Mouse (Mus musculus): ENCODE data around the gene Sowaha. TPM values are rescaled to one million over a fixed set of nuclear protein-coding genes. Genes with fewer than 3 reads are reported as not detected.

Sowaha gene
- polyA plus RNA-seq (2014; fragmentation: Illumina TruSeq; extraction: RNeasy Lipid Tissue Mini Kit (QIAGEN cat#74804); ENCODE audit: low read depth, low replicate concordance): 0.29 TPM

GRCm38 (mm10) chr11:53479783-53480301 lies at the start of gene Sowaha, which contains the start of gene Gm9945:
TSS of gene Sowaha (minus strand) at chr11:53480274.
TSS of gene Gm9945 (plus strand) at chr11:53480166.

GRCm38 (mm10) chr11:53519207-53520121 lies 39.4 kb upstream of the Sowaha start, which contains the start of gene Sept8:
TSS of gene Sept8 (plus strand) at chr11:53519257.

GRCm38 (mm10) chr11:53469968-53470695 lies 9.9 kb downstream of the Sowaha start, which contains the start of gene Gm9837:
TSS of gene Gm9837 (minus strand) at chr11:53470479.

GRCm38 (mm10) chr11:53456474-53457371 lies 23.4 kb downstream of the Sowaha start, which contains the start of the genes Gm10447 and Shroom1:
TSS of gene Gm10447 (minus strand) at chr11:53457110.
TSS of gene Shroom1 (plus strand) at chr11:53457205.

GRCm38 (mm10) chr11:53430670-53431346 lies 49.3 kb downstream of the Sowaha start, which contains the start of the genes Uqcrq and Gdf9:
TSS of gene Uqcrq (minus strand) at chr11:53430831.
TSS of gene Gdf9 (plus strand) at chr11:53431023.

Other genes starting within 250 kb of the Sowaha start
- gene Hspa4, start 179.8 kb downstream of the Sowaha start, polyA plus RNA-seq (2014; fragmentation: Illumina TruSeq; extraction: RNeasy Lipid Tissue Mini Kit (QIAGEN cat#74804); ENCODE audit: low read depth, low replicate concordance): 499 TPM
- gene Zcchc10, start 155.6 kb downstream of the Sowaha start, polyA plus RNA-seq (2014; fragmentation: Illumina TruSeq; extraction: RNeasy Lipid Tissue Mini Kit (QIAGEN cat#74804); ENCODE audit: low read depth, low replicate concordance): 18.9 TPM
- 274 TPM for gene Aff4, start 129.4 kb downstream of the Sowaha start, polyA plus RNA-seq (2014; fragmentation: Illumina TruSeq; extraction: RNeasy Lipid Tissue Mini Kit (QIAGEN cat#74804); ENCODE audit: low read depth, low replicate concordance)
- not detected for gene Leap2, start 57.1 kb downstream of the Sowaha start, polyA plus RNA-seq (2014; fragmentation: Illumina TruSeq; extraction: RNeasy Lipid Tissue Mini Kit (QIAGEN cat#74804); ENCODE audit: low read depth, low replicate concordance)
- 150 TPM for gene Uqcrq, start 49.4 kb downstream of the Sowaha start, polyA plus RNA-seq (2014; fragmentation: Illumina TruSeq; extraction: RNeasy Lipid Tissue Mini Kit (QIAGEN cat#74804); ENCODE audit: low read depth, low replicate concordance)
- gene Gdf9, start 49.3 kb downstream of the Sowaha start, polyA plus RNA-seq (2014; fragmentation: Illumina TruSeq; extraction: RNeasy Lipid Tissue Mini Kit (QIAGEN cat#74804); ENCODE audit: low read depth, low replicate concordance): 10.9 TPM
- not detected for gene Gm10447, start 23.2 kb downstream of the Sowaha start, polyA plus RNA-seq (2014; fragmentation: Illumina TruSeq; extraction: RNeasy Lipid Tissue Mini Kit (QIAGEN cat#74804); ENCODE audit: low read depth, low replicate concordance)
- 0.14 TPM for gene Shroom1, start 23.1 kb downstream of the Sowaha start, polyA plus RNA-seq (2014; fragmentation: Illumina TruSeq; extraction: RNeasy Lipid Tissue Mini Kit (QIAGEN cat#74804); ENCODE audit: low read depth, low replicate concordance)
- 2.3 TPM for gene Gm9837, start 9.8 kb downstream of the Sowaha start, polyA plus RNA-seq (2014; fragmentation: Illumina TruSeq; extraction: RNeasy Lipid Tissue Mini Kit (QIAGEN cat#74804); ENCODE audit: low read depth, low replicate concordance)
- gene Gm9945, start 108 bp downstream of the Sowaha start, polyA plus RNA-seq (2014; fragmentation: Illumina TruSeq; extraction: RNeasy Lipid Tissue Mini Kit (QIAGEN cat#74804); ENCODE audit: low read depth, low replicate concordance): not detected
- gene Sept8, start 39.0 kb upstream of the Sowaha start, polyA plus RNA-seq (2014; fragmentation: Illumina TruSeq; extraction: RNeasy Lipid Tissue Mini Kit (QIAGEN cat#74804); ENCODE audit: low read depth, low replicate concordance): 2.5 TPM
- 95.1 TPM for gene Kif3a, start 87.1 kb upstream of the Sowaha start, polyA plus RNA-seq (2014; fragmentation: Illumina TruSeq; extraction: RNeasy Lipid Tissue Mini Kit (QIAGEN cat#74804); ENCODE audit: low read depth, low replicate concordance)
- not detected for gene Il4, start 138.4 kb upstream of the Sowaha start, polyA plus RNA-seq (2014; fragmentation: Illumina TruSeq; extraction: RNeasy Lipid Tissue Mini Kit (QIAGEN cat#74804); ENCODE audit: low read depth, low replicate concordance)
- 0.29 TPM for gene Il13, start 154.4 kb upstream of the Sowaha start, polyA plus RNA-seq (2014; fragmentation: Illumina TruSeq; extraction: RNeasy Lipid Tissue Mini Kit (QIAGEN cat#74804); ENCODE audit: low read depth, low replicate concordance)
- gene Rad50, start 227.0 kb upstream of the Sowaha start, polyA plus RNA-seq (2014; fragmentation: Illumina TruSeq; extraction: RNeasy Lipid Tissue Mini Kit (QIAGEN cat#74804); ENCODE audit: low read depth, low replicate concordance): 16.9 TPM
- gene Il5, start 240.5 kb upstream of the Sowaha start, polyA plus RNA-seq (2014; fragmentation: Illumina TruSeq; extraction: RNeasy Lipid Tissue Mini Kit (QIAGEN cat#74804); ENCODE audit: low read depth, low replicate concordance): 0.27 TPM